In the genomic region with DNA sequence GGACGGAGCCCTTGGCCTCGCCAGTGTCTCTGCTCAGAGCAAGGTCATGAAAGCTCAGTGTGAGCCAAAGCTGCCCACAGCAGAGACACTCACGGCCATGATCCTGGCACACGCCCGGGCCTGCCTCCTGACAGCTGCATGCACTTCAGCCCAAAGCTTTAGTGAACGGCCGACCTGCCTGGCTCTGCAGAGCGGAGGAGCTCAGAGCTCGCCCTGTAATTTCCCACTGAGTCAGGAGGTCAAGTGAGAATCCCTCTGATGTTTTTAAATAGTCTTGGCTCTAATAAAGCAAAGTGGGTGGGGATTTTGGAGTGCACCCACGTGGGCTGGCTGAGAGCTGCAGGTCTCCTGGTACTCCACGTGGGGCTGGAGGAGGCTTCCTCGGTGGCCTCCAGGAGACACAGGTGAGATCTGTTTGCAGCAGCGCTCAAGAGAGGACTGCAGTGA, we compare ENCODE assay signal across 8 mouse cellular contexts. TPM values are rescaled to one million over a fixed set of nuclear protein-coding genes. Genes with fewer than 3 reads are reported as not detected.
DNase-seq lines count a peak whose midpoint lies in the region; ATAC-seq and TF ChIP-seq lines count a peak whose summit lies in the region.
"Had no signal": no experiment of that assay in that cellular context is flagged by ENCODE, and none has a peak within 500 bp of the region (broad histone marks: within the 10 kb centered on the region; RNA-seq: fewer than 3 reads in every experiment).

No protein-coding gene starts in this region.

- in situ Hi-C loops in ES-E14 (cut with MboI; ENCODE audit: low sequenced_read_pairs in 2 of 2, unreplicated experiment in 2 of 2), result no loop called here

- H3K9me3 ChIP-seq in ES-E14 (ENCODE audit: control insufficient read depth, insufficient read depth, low read depth, low read length), result no peaks in the 10 kb centered on the region
- no peaks in the 10 kb centered on the region for H3K9me3 ChIP-seq in forebrain, postnatal 0 days (ENCODE audit: low read length)

- H3K4me1 ChIP-seq in ES-E14 (ENCODE audit: control insufficient read depth in 2 of 2, insufficient read depth in 2 of 2, low read length in 2 of 2, poor library complexity in 1 of 2), result peaks cover 0 to 2% of the 10 kb centered on the region in 2 experiments; a peak in 1 of 4 replicates
- H3K4me1 ChIP-seq in forebrain, postnatal 0 days (ENCODE audit: insufficient read depth), result no peaks in the 10 kb centered on the region
- H3K4me1 ChIP-seq: megakaryocyte, embryonic 14.5 days had no signal

- no peak overlapping the region for H3K4me3 ChIP-seq in ES-E14 (ENCODE audit: insufficient read depth in 1 of 2, low read depth in 1 of 2, low read length in 2 of 2, poor library complexity in 1 of 2, severe bottlenecking in 1 of 2)
- H3K4me3 ChIP-seq in forebrain, postnatal 0 days (ENCODE audit: low read depth, low read length), result no peak overlapping the region
- H3K4me3 ChIP-seq: megakaryocyte, embryonic 14.5 days had no signal

- no peak overlapping the region for H3K9ac ChIP-seq in ES-E14 (ENCODE audit: insufficient read depth, low read depth, low read length, poor library complexity, severe bottlenecking)
- H3K9ac ChIP-seq in forebrain, postnatal 0 days, result no peak overlapping the region; the same call in 1 of the 2 replicates

- no peak overlapping the region for H3K4me2 ChIP-seq in forebrain, postnatal 0 days (ENCODE audit: low read depth)

- peak; percentile 12 for DNase-seq in ES-E14 (ENCODE audit: low read depth, low spot score)
- DNase-seq in adrenal gland, adult (ENCODE audit: inconsistent age in 2 of 2, low spot score in 1 of 2), result peak; percentile 95 to 96
- DNase-seq in forebrain, postnatal 0 days, result peak; percentile 11
- peak; percentile 47 to 69 for DNase-seq in heart, postnatal 36 days
- peak; percentile 52 for DNase-seq in lung, postnatal 36 days
- DNase-seq in natural killer cell, adult 2 months (ENCODE audit: low spot score in 2 of 2), result no peak
- DNase-seq in thymus, adult 18-20 months, result no peak

- intact Hi-C loops in heart, postnatal 36 days (cut with DNase I), result no loop called here

- WGBS in forebrain, postnatal 0 days, result 35% methylated on average over 13 of the region's 13 CpGs

- H3K27me3 ChIP-seq in forebrain, postnatal 0 days (ENCODE audit: insufficient read depth, low read length), result no peaks in the 10 kb centered on the region
- H3K27me3 ChIP-seq: megakaryocyte, embryonic 14.5 days had no signal

- no peak overlapping the region for H3K27ac ChIP-seq in ES-E14 (ENCODE audit: insufficient read depth, low read depth, low read length, poor library complexity, severe bottlenecking)
- no peak overlapping the region for H3K27ac ChIP-seq in forebrain, postnatal 0 days (ENCODE audit: low read depth, low read length)

- ATAC-seq in forebrain, postnatal 0 days, result peak; percentile 85

- TF ChIP-seq CTCF in forebrain, postnatal 0 days (IDR thresholded peaks at IDR 0.05; ENCODE audit: low read depth), result no peak

- no peaks in the 10 kb centered on the region for H3K36me3 ChIP-seq in ES-E14 (ENCODE audit: control insufficient read depth, insufficient read depth, low read length, poor library complexity, severe bottlenecking)
- no peaks in the 10 kb centered on the region for H3K36me3 ChIP-seq in forebrain, postnatal 0 days (ENCODE audit: insufficient read depth)

TF ChIP-seq in ES-E14, 5 proteins besides CTCF, POLR2A, EP300 and RAD21:
- TF ChIP-seq CHD2 (IDR thresholded peaks at IDR 0.05; ENCODE audit: low read depth, low read length) (no peak), HCFC1 (IDR thresholded peaks at IDR 0.05; ENCODE audit: borderline replicate concordance, insufficient read depth, low read length) (no peak), ZNF384 (IDR thresholded peaks at IDR 0.05; ENCODE audit: low read depth, low read length) (no peak), MAFK (IDR thresholded peaks at IDR 0.05; ENCODE audit: insufficient read depth, low read depth, low read length) (no peak)

RNA-seq across cellular contexts. Expression of gene Lrrc30, which starts 3.3 kb away (rescaled TPM):
- total RNA-seq in ES-E14 (2012; rRNA removed), result not detected in 2 replicates
- not detected in 2 replicates for total RNA-seq in forebrain, postnatal 0 days (2014; rRNA removed)
- polyA plus RNA-seq in forebrain, postnatal 0 days (2015; fragmentation: Nextera tagmentation; extraction: Ambion mirVana), result not detected in 2 replicates
- under 1 TPM; 0.28 to 0.68 TPM for total RNA-seq in heart, postnatal 36 days (2021)

Comparison
In these comparisons a context has a peak if more than half of its experiments do, and no peak if none do; other contexts are left out.
1. DNase-seq: peak in ES-E14 (single experiment), adrenal gland, adult (2 of 2), forebrain, postnatal 0 days (single experiment), heart, postnatal 36 days (2 of 2) and lung, postnatal 36 days (single experiment); none in natural killer cell, adult 2 months (0 of 2) and thymus, adult 18-20 months (0 of 2).